Mouse (Mus musculus) heart, postnatal 0 days (tissue): Measurements from ENCODE around the gene Pdlim5. TPM values are rescaled to one million over a fixed set of nuclear protein-coding genes. Genes with fewer than 3 reads are reported as not detected.

Experiments used
- ATAC-seq: fragments of 200-750 bp; cut with Nextera tagmentation; 2 replicates; pipeline ENCODE4 v1.8.0; 2017; ENCODE audit warnings: low read depth, moderate number of reproducible peaks, moderate library complexity; ENCODE audit not compliant: insufficient read depth
- DNase-seq: peaks from one replicate; pipeline ENCODE4 v3.0.0-alpha.2; 2016; ENCODE audit warnings: low spot score
- H3K27ac ChIP-seq: fragments of 300-500 bp; sonication (generic); 2 replicates; pipeline ENCODE4 v1.5.1; 2014; ENCODE audit warnings: low read depth, mild to moderate bottlenecking
- H3K27me3 ChIP-seq: fragments of 300-500 bp; sonication (generic); 2 replicates; pipeline ENCODE4 v1.6.1; 2014; ENCODE audit warnings: low read length, mixed read lengths; ENCODE audit not compliant: control insufficient read depth, insufficient read depth
- H3K36me3 ChIP-seq: fragments of 300-500 bp; sonication (generic); replicated peaks from 2 replicates; pipeline ENCODE4 v1.6.1; 2014; ENCODE audit warnings: low read length, mixed read lengths; ENCODE audit not compliant: control insufficient read depth, insufficient read depth
- H3K4me1 ChIP-seq: fragments of 300-500 bp; sonication (generic); 2 replicates; pipeline ENCODE4 v1.6.1; 2014; ENCODE audit warnings: antibody characterized with exemption; ENCODE audit not compliant: control insufficient read depth, insufficient read depth
- H3K4me2 ChIP-seq: fragments of 300-500 bp; sonication (generic); 2 replicates; pipeline ENCODE4 v1.6.1; 2014; ENCODE audit warnings: low read depth, mild to moderate bottlenecking, low read length, moderate library complexity
- H3K4me3 ChIP-seq: fragments of 300-500 bp; sonication (generic); 2 replicates; pipeline ENCODE4 v1.5.1; 2014; ENCODE audit warnings: low read depth, low read length
- H3K9ac ChIP-seq: fragments of 300-500 bp; sonication (generic); replicated peaks from 2 replicates; pipeline ENCODE4 v1.6.1; 2014; ENCODE audit warnings: low read depth, low read length, mixed read lengths
- H3K9me3 ChIP-seq: fragments of 300-500 bp; sonication (generic); replicated peaks from 2 replicates; pipeline ENCODE4 v1.6.1; 2016; ENCODE audit warnings: low read length; ENCODE audit not compliant: control insufficient read depth
- CTCF ChIP-seq: IDR thresholded peaks from 2 replicates; pipeline ENCODE4 v1.5.1; 2016; ENCODE audit warnings: antibody characterized with exemption, control low read depth, low read depth
- EP300 ChIP-seq: IDR thresholded peaks from 2 replicates; pipeline ENCODE4 v1.6.1; 2016; ENCODE audit warnings: antibody characterized with exemption, low read depth
- WGBS: fragments of 180-500 bp; shearing (Covaris S2); extraction: QIAGEN DNeasy Blood & Tissue Kit; methylation state at CpG from one replicate; pipeline ENCODE4 v1.1.7; 2014; 5-methylcytosine and 5-hydroxymethylcytosine counted together
- polyA plus RNA-seq: library from polyadenylated mRNA; unstranded; fragments of >200 nt; fragmentation: Nextera tagmentation; extraction: Ambion mirVana; gene quantifications from 2 replicates; pipeline ENCODE4 v1.2.1, GENCODE M21; 2015
- total RNA-seq: library from RNA; depleted of rRNA; stranded (reverse); fragments of >200 nt; gene quantifications from 2 replicates; pipeline ENCODE4 v1.2.3, GENCODE M21; 2014; ENCODE audit warnings: low replicate concordance

The Pdlim5 gene
- total and polyA plus RNA-seq, 2 experiments from 2014 or later, result 367 to 512 TPM

- H3K36me3 ChIP-seq, result peaks cover 28% of the 10 kb centered on the region
- H3K27me3 ChIP-seq, result no peaks in the 10 kb centered on the region
- 0 out of 2 replicates have a peak, but pooled peaks cover 3% of the 10 kb centered on the region for H3K4me1 ChIP-seq
- WGBS, result 88% methylated on average over 5 of the region's 5 CpGs
- H3K9ac ChIP-seq, result no peak overlapping the region
- H3K4me3 ChIP-seq, result no peak overlapping the region
- H3K4me2 ChIP-seq, result no peak overlapping the region
- TF ChIP-seq CTCF, result no peak
- TF ChIP-seq EP300, result no peak
- ATAC-seq, result no peak
- H3K27ac ChIP-seq, result no peak overlapping the region
- no peak for DNase-seq
- H3K9me3 ChIP-seq, result no peaks in the 10 kb centered on the region
Observed at GRCm38 (mm10) chr3:142348816-142349631, 46.5 kb downstream of the Pdlim5 start.

- Histone ChIP-seq H3K9ac (no peak overlapping the region), H3K9me3 (no peaks in the 10 kb centered on the region), H3K36me3 (peaks cover 22% of the 10 kb centered on the region), H3K27ac (no peak overlapping the region), H3K4me1 (0 out of 2 replicates have a peak, but pooled peaks cover 3% of the 10 kb centered on the region), H3K4me2 (no peak overlapping the region), H3K27me3 (no peaks in the 10 kb centered on the region), H3K4me3 (no peak overlapping the region)
- 70% methylated on average over 6 of the region's 6 CpGs for WGBS
- no peak for TF ChIP-seq EP300
- no peak for TF ChIP-seq CTCF
- DNase-seq (no peak), ATAC-seq (no peak)
Observed at GRCm38 (mm10) chr3:142346261-142346660, 49.2 kb downstream of the Pdlim5 start.

- no peak for TF ChIP-seq EP300
- TF ChIP-seq CTCF, result no peak
- WGBS, result 66% methylated on average over 8 of the region's 8 CpGs
- ATAC-seq, result no peak
- Histone ChIP-seq H3K9me3 (no peaks in the 10 kb centered on the region), H3K4me1 (peaks cover 9% of the 10 kb centered on the region; the same call in 1 of the 2 replicates), H3K4me3 (no peak overlapping the region), H3K27me3 (no peaks in the 10 kb centered on the region), H3K27ac (peak overlapping the region; percentile 1; the same call in 1 of the 2 replicates), H3K36me3 (peaks cover 22% of the 10 kb centered on the region), H3K4me2 (no peak overlapping the region), H3K9ac (no peak overlapping the region)
- no peak for DNase-seq
Observed at GRCm38 (mm10) chr3:142345235-142346125, 50.0 kb downstream of the Pdlim5 start.

- no peak overlapping the region for H3K27ac ChIP-seq
Observed at GRCm38 (mm10) chr3:142343786-142344185, 51.7 kb downstream of the Pdlim5 start.

GRCm38 (mm10) chr3:142340701-142341100, 54.8 kb downstream of the Pdlim5 start:
- H3K9me3 ChIP-seq, result no peaks in the 10 kb centered on the region
- H3K4me2 ChIP-seq, result no peak overlapping the region
- no peaks in the 10 kb centered on the region for H3K27me3 ChIP-seq
- TF ChIP-seq CTCF (no peak), EP300 (no peak)
- H3K4me1 ChIP-seq, result peaks cover 32% of the 10 kb centered on the region
- no peak overlapping the region; the same call in 1 of the 2 replicates for H3K27ac ChIP-seq
- no peak overlapping the region for H3K4me3 ChIP-seq
- ATAC-seq, result no peak
- peaks cover 11% of the 10 kb centered on the region for H3K36me3 ChIP-seq
- H3K9ac ChIP-seq, result no peak overlapping the region
- WGBS, result 55% methylated on average over 2 of the region's 2 CpGs
- DNase-seq, result no peak

More at GRCm38 (mm10) chr3:142343786-142344185, 51.7 kb downstream of the Pdlim5 start:
- no peaks in the 10 kb centered on the region for H3K9me3 ChIP-seq
- H3K4me1 ChIP-seq, result peaks cover 23% of the 10 kb centered on the region
- no peak for TF ChIP-seq CTCF
- TF ChIP-seq EP300, result no peak
- ATAC-seq (no peak), DNase-seq (no peak)
- H3K4me2 ChIP-seq, result no peak overlapping the region
- H3K36me3 ChIP-seq, result peaks cover 21% of the 10 kb centered on the region
- 88% methylated on average over 2 of the region's 2 CpGs for WGBS
- H3K4me3 ChIP-seq, result no peak overlapping the region
- H3K27me3 ChIP-seq, result no peaks in the 10 kb centered on the region
- no peak overlapping the region for H3K9ac ChIP-seq
